Mouse (Mus musculus) embryo, embryonic 9.5 days (tissue): ENCODE data around the gene Mpp3.

Experiments used
- DNase-seq: peaks from one replicate; pipeline ENCODE4 v3.0.0-alpha.2; 2017; ENCODE audit errors: extremely low spot score

Gene Mpp3

GRCm38 (mm10) chr11:102039487-102040137 is 11.4 kb upstream of the Mpp3 start:
- DNase-seq = no peak

- no peak for DNase-seq
These were observed 9.5 kb upstream of the Mpp3 start for GRCm38 (mm10) chr11:102037789-102038188.

GRCm38 (mm10) chr11:102036336-102036735 is 8.1 kb upstream of the Mpp3 start:
- no peak for DNase-seq

- no peak for DNase-seq
These were observed 7.2 kb upstream of the Mpp3 start for GRCm38 (mm10) chr11:102035456-102035960.

GRCm38 (mm10) chr11:102034887-102035286 is 6.6 kb upstream of the Mpp3 start:
- DNase-seq = no peak

- no peak for DNase-seq
These were observed 4.9 kb upstream of the Mpp3 start for GRCm38 (mm10) chr11:102033055-102033591.

- DNase-seq = no peak
These were observed 2.9 kb upstream of the Mpp3 start for GRCm38 (mm10) chr11:102031149-102031548.

GRCm38 (mm10) chr11:102029966-102030365 is 1.7 kb upstream of the Mpp3 start:
- DNase-seq = no peak

GRCm38 (mm10) chr11:102029304-102029703 is 1.0 kb upstream of the Mpp3 start:
- no peak for DNase-seq

- DNase-seq = peak; percentile 23
These were observed 772 bp downstream of the Mpp3 start for GRCm38 (mm10) chr11:102027361-102028017.

- DNase-seq = peak; percentile 87
These were observed 1.4 kb downstream of the Mpp3 start for GRCm38 (mm10) chr11:102026694-102027360.

GRCm38 (mm10) chr11:102025991-102026660 is 2.1 kb downstream of the Mpp3 start:
- DNase-seq = no peak

- DNase-seq = no peak
These were observed 2.9 kb downstream of the Mpp3 start for GRCm38 (mm10) chr11:102025354-102025753.

GRCm38 (mm10) chr11:102024875-102025274 is 3.4 kb downstream of the Mpp3 start:
- no peak for DNase-seq

- no peak for DNase-seq
These were observed 4.0 kb downstream of the Mpp3 start for GRCm38 (mm10) chr11:102024084-102024758.

- DNase-seq = no peak
These were observed 4.9 kb downstream of the Mpp3 start for GRCm38 (mm10) chr11:102023406-102023805.

- no peak for DNase-seq
These were observed 7.1 kb downstream of the Mpp3 start for GRCm38 (mm10) chr11:102021196-102021595.

GRCm38 (mm10) chr11:102019736-102020135 is 8.5 kb downstream of the Mpp3 start:
- DNase-seq = no peak

GRCm38 (mm10) chr11:102016136-102016535 is 12.1 kb downstream of the Mpp3 start:
- DNase-seq = no peak

GRCm38 (mm10) chr11:102015472-102015871 is 12.8 kb downstream of the Mpp3 start:
- no peak for DNase-seq

GRCm38 (mm10) chr11:102013201-102013600 is 15.1 kb downstream of the Mpp3 start:
- DNase-seq = no peak
